Mouse (Mus musculus) lung, embryonic 14.5 days (tissue): ENCODE results near the gene Cxcl9. TPM values are rescaled to one million over a fixed set of nuclear protein-coding genes. Genes with fewer than 3 reads are reported as not detected.

ENCODE experiments used
- ATAC-seq: fragments of 200-750 bp; cut with Nextera tagmentation; 2 replicates; pipeline ENCODE4 v1.8.0; 2017; ENCODE audit warnings: mild to moderate bottlenecking, moderate TSS enrichment, moderate library complexity; ENCODE audit not compliant: insufficient read depth
- DNase-seq: peaks from one replicate; pipeline ENCODE4 v3.0.0-alpha.2; 2015
- H3K27ac ChIP-seq: fragments of 300-500 bp; sonication (generic); 2 replicates; pipeline ENCODE4 v1.5.1; 2014; ENCODE audit warnings: low read depth, mild to moderate bottlenecking, moderate library complexity
- H3K27me3 ChIP-seq: fragments of 300-500 bp; sonication (generic); 2 replicates; pipeline ENCODE4 v1.6.1; 2014; ENCODE audit warnings: low read length, control low read depth; ENCODE audit not compliant: insufficient read depth
- H3K36me3 ChIP-seq: fragments of 300-500 bp; sonication (generic); 2 replicates; pipeline ENCODE4 v1.6.1; 2014; ENCODE audit warnings: control low read depth; ENCODE audit not compliant: insufficient read depth
- H3K4me1 ChIP-seq: fragments of 300-500 bp; sonication (generic); 2 replicates; pipeline ENCODE4 v1.6.1; 2014; ENCODE audit warnings: antibody characterized with exemption, control low read depth; ENCODE audit not compliant: insufficient read depth
- H3K4me2 ChIP-seq: fragments of 300-500 bp; sonication (generic); 2 replicates; pipeline ENCODE4 v1.6.1; 2014; ENCODE audit warnings: mild to moderate bottlenecking
- H3K4me3 ChIP-seq: fragments of 300-500 bp; sonication (generic); 2 replicates; pipeline ENCODE4 v1.5.1; 2014; ENCODE audit warnings: low read depth, low read length
- H3K9ac ChIP-seq: fragments of 300-500 bp; sonication (generic); 2 replicates; pipeline ENCODE4 v1.6.1; 2014
- H3K9me3 ChIP-seq: fragments of 300-500 bp; sonication (generic); 2 replicates; pipeline ENCODE4 v1.6.1; 2016; ENCODE audit warnings: low read depth, low read length, control low read depth
- CTCF ChIP-seq: IDR thresholded peaks from 2 replicates; pipeline ENCODE4 v1.5.1; 2016; ENCODE audit warnings: antibody characterized with exemption, low read depth
- WGBS: fragments of 180-500 bp; shearing (Covaris S2); extraction: QIAGEN DNeasy Blood & Tissue Kit; methylation state at CpG from one replicate; pipeline ENCODE4 v1.1.7; 2014; 5-methylcytosine and 5-hydroxymethylcytosine counted together
- polyA plus RNA-seq: library from polyadenylated mRNA; unstranded; fragments of >200 nt; fragmentation: Nextera tagmentation; extraction: Ambion mirVana; gene quantifications from 2 replicates; pipeline ENCODE4 v1.2.1, GENCODE M21; 2014

Cxcl9 gene
- polyA plus RNA-seq, 1 experiment from 2014 or later: not detected

GRCm38 (mm10) chr5:92309681-92310511 lies 18.0 kb downstream of the Cxcl9 start, which contains the start of gene Sdad1:
Gene Sdad1, minus strand, starts transcription at chr5:92310479.
- H3K9me3 ChIP-seq: no peaks in the 10 kb centered on the region
- no peaks in the 10 kb centered on the region for H3K4me1 ChIP-seq
- peak; percentile 82 for TF ChIP-seq CTCF
- peak within 1 kb of the TSS; percentile 84 for H3K9ac ChIP-seq
- no peaks in the 10 kb centered on the region for H3K27me3 ChIP-seq
- peak; percentile 98 for DNase-seq
- peaks cover 13% of the 10 kb centered on the region for H3K36me3 ChIP-seq
- WGBS: 1% methylated on average over 41 of the region's 41 CpGs
- ATAC-seq: peak; percentile 94
- H3K4me3 ChIP-seq: peak within 1 kb of the TSS; percentile 82
- peak within 1 kb of the TSS; percentile 73 for H3K27ac ChIP-seq
- peak within 1 kb of the TSS; percentile 79 for H3K4me2 ChIP-seq

GRCm38 (mm10) chr5:92304291-92304690 lies 23.6 kb downstream of the Cxcl9 start:
- Histone ChIP-seq H3K27ac (no peak overlapping the region), H3K4me1 (no peaks in the 10 kb centered on the region), H3K36me3 (peaks cover 67% of the 10 kb centered on the region), H3K9ac (no peak overlapping the region), H3K4me3 (no peak overlapping the region), H3K9me3 (no peaks in the 10 kb centered on the region), H3K27me3 (no peaks in the 10 kb centered on the region), H3K4me2 (no peak overlapping the region)
- 77% methylated on average over 3 of the region's 3 CpGs for WGBS
- TF ChIP-seq CTCF: no peak
- no peak for ATAC-seq
- DNase-seq: no peak

- Histone ChIP-seq H3K4me1 (no peaks in the 10 kb centered on the region), H3K27me3 (no peaks in the 10 kb centered on the region), H3K9ac (no peak overlapping the region), H3K9me3 (no peaks in the 10 kb centered on the region), H3K27ac (no peak overlapping the region), H3K4me2 (no peak overlapping the region), H3K4me3 (no peak overlapping the region), H3K36me3 (peaks cover 79% of the 10 kb centered on the region)
- no peak for DNase-seq
- WGBS: 82% methylated on average over 13 of the region's 13 CpGs
- TF ChIP-seq CTCF: no peak
- no peak for ATAC-seq
Observed at GRCm38 (mm10) chr5:92302149-92302840, 25.6 kb downstream of the Cxcl9 start.

GRCm38 (mm10) chr5:92294525-92294924 lies 33.4 kb downstream of the Cxcl9 start:
- H3K4me1 ChIP-seq: no peaks in the 10 kb centered on the region
- no peak overlapping the region for H3K27ac ChIP-seq
- H3K9ac ChIP-seq: no peak overlapping the region
- ATAC-seq: no peak
- WGBS: 89% methylated on average over 2 of the region's 2 CpGs
- H3K36me3 ChIP-seq: peaks cover 89% of the 10 kb centered on the region
- no peaks in the 10 kb centered on the region for H3K9me3 ChIP-seq
- no peak overlapping the region for H3K4me3 ChIP-seq
- TF ChIP-seq CTCF: no peak
- H3K27me3 ChIP-seq: no peaks in the 10 kb centered on the region
- H3K4me2 ChIP-seq: no peak overlapping the region
- DNase-seq: no peak

GRCm38 (mm10) chr5:92291652-92292414 lies 36.0 kb downstream of the Cxcl9 start:
- H3K9me3 ChIP-seq: no peaks in the 10 kb centered on the region
- no peak overlapping the region for H3K4me2 ChIP-seq
- 87% methylated on average over 6 of the region's 6 CpGs for WGBS
- no peak for TF ChIP-seq CTCF
- H3K4me1 ChIP-seq: no peaks in the 10 kb centered on the region
- H3K36me3 ChIP-seq: peaks cover 93% of the 10 kb centered on the region
- no peaks in the 10 kb centered on the region for H3K27me3 ChIP-seq
- ATAC-seq (no peak), DNase-seq (no peak)
- H3K4me3 ChIP-seq: no peak overlapping the region
- no peak overlapping the region for H3K9ac ChIP-seq
- H3K27ac ChIP-seq: no peak overlapping the region

GRCm38 (mm10) chr5:92287840-92288239 lies 40.0 kb downstream of the Cxcl9 start:
- 79% methylated on average over 6 of the region's 6 CpGs for WGBS
- TF ChIP-seq CTCF: no peak
- H3K4me1 ChIP-seq: no peaks in the 10 kb centered on the region
- no peak overlapping the region for H3K27ac ChIP-seq
- no peak overlapping the region for H3K9ac ChIP-seq
- DNase-seq (no peak), ATAC-seq (no peak)
- no peak overlapping the region for H3K4me3 ChIP-seq
- H3K9me3 ChIP-seq: no peaks in the 10 kb centered on the region
- no peaks in the 10 kb centered on the region for H3K27me3 ChIP-seq
- peaks cover 79% of the 10 kb centered on the region for H3K36me3 ChIP-seq
- H3K4me2 ChIP-seq: no peak overlapping the region

GRCm38 (mm10) chr5:92283107-92283506 lies 44.8 kb downstream of the Cxcl9 start:
- no peak for TF ChIP-seq CTCF
- ATAC-seq: no peak
- DNase-seq: no peak
- H3K36me3 ChIP-seq: peaks cover 33% of the 10 kb centered on the region
- H3K9ac ChIP-seq: no peak overlapping the region
- H3K9me3 ChIP-seq: no peaks in the 10 kb centered on the region
- H3K4me2 ChIP-seq: no peak overlapping the region
- no peaks in the 10 kb centered on the region for H3K4me1 ChIP-seq
- H3K27ac ChIP-seq: no peak overlapping the region
- H3K4me3 ChIP-seq: no peak overlapping the region
- H3K27me3 ChIP-seq: no peaks in the 10 kb centered on the region
- 51% methylated on average over 3 of the region's 3 CpGs for WGBS
